Mouse (Mus musculus): ENCODE results near the gene Adrm1. TPM values are rescaled to one million over a fixed set of nuclear protein-coding genes. Genes with fewer than 3 reads are reported as not detected.

Adrm1 gene
- polyA plus RNA-seq, 1 experiment from 2014 or later = 195 TPM

Small RNA genes within 50 kb of the gene (microRNA-seq; reads per million reads assigned to microRNA genes)
- gene Mir7005 = not detected

Other genes with a start within 250 kb of the Adrm1 start
- gene Taf4, start 194.8 kb upstream of the Adrm1 start, polyA plus RNA-seq (2014; fragmentation: Nextera tagmentation; extraction: Ambion mirVana) = 5.5 and 6.2 TPM in 2 replicates
- 10.1 and 11.6 TPM in 2 replicates for gene Lsm14b, start 146.5 kb upstream of the Adrm1 start, polyA plus RNA-seq (2014; fragmentation: Nextera tagmentation; extraction: Ambion mirVana)
- 770 and 786 TPM in 2 replicates for gene Psma7, start 129.1 kb upstream of the Adrm1 start, polyA plus RNA-seq (2014; fragmentation: Nextera tagmentation; extraction: Ambion mirVana)
- gene Ss18l1, start 129.0 kb upstream of the Adrm1 start, polyA plus RNA-seq (2014; fragmentation: Nextera tagmentation; extraction: Ambion mirVana) = 19.2 and 20.9 TPM in 2 replicates
- 26.5 and 31.8 TPM in 2 replicates for gene Mtg2, start 100.9 kb upstream of the Adrm1 start, polyA plus RNA-seq (2014; fragmentation: Nextera tagmentation; extraction: Ambion mirVana)
- 1.4 and 2.0 TPM in 2 replicates for gene Hrh3, start 67.0 kb upstream of the Adrm1 start, polyA plus RNA-seq (2014; fragmentation: Nextera tagmentation; extraction: Ambion mirVana)
- gene Osbpl2, start 52.2 kb upstream of the Adrm1 start, polyA plus RNA-seq (2014; fragmentation: Nextera tagmentation; extraction: Ambion mirVana) = 43.5 and 43.7 TPM in 2 replicates
- 4.4 and 5.4 TPM in 2 replicates for gene Lama5, start 54.4 kb downstream of the Adrm1 start, polyA plus RNA-seq (2014; fragmentation: Nextera tagmentation; extraction: Ambion mirVana)
- gene Rps21, start 85.9 kb downstream of the Adrm1 start, polyA plus RNA-seq (2014; fragmentation: Nextera tagmentation; extraction: Ambion mirVana) = 478 and 494 TPM in 2 replicates
- gene Cables2, start 102.0 kb downstream of the Adrm1 start, polyA plus RNA-seq (2014; fragmentation: Nextera tagmentation; extraction: Ambion mirVana) = 17.7 and 22.9 TPM in 2 replicates
- 0.09 TPM in 1 of 2 replicates, not detected in the other for gene Rbbp8nl, start 118.4 kb downstream of the Adrm1 start, polyA plus RNA-seq (2014; fragmentation: Nextera tagmentation; extraction: Ambion mirVana)
- 0.16 and 0.19 TPM in 2 replicates for gene Gata5, start 163.2 kb downstream of the Adrm1 start, polyA plus RNA-seq (2014; fragmentation: Nextera tagmentation; extraction: Ambion mirVana)